Mouse (Mus musculus) E14TG2a.4 (cell line): Measurements from ENCODE around the gene Apobec3.
A peak's percentile ranks its signal among the peaks of the same experiment; 100 is the strongest.

ENCODE experiments used
- H3K27me3 ChIP-seq: 2 replicates; pipeline ENCODE4 v1.6.1; 2014; ENCODE audit warnings: low read length, control low read depth; ENCODE audit not compliant: insufficient read depth
- H3K36me3 ChIP-seq: 2 replicates; pipeline ENCODE4 v1.6.1; 2014; ENCODE audit warnings: low read length, control low read depth; ENCODE audit not compliant: insufficient read depth
- H3K4me1 ChIP-seq: replicated peaks from 2 replicates; pipeline ENCODE4 v1.6.1; 2014; ENCODE audit warnings: low read depth, low read length, control low read depth
- H3K4me3 ChIP-seq: replicated peaks from 2 replicates; pipeline ENCODE4 v1.5.1; 2014; ENCODE audit warnings: mild to moderate bottlenecking, low read length
- H3K9me3 ChIP-seq: 2 replicates; pipeline ENCODE4 v1.6.1; 2014; ENCODE audit warnings: low read length, control low read depth
- CTCF ChIP-seq: conservative IDR thresholded peaks from 2 replicates; pipeline ENCODE4 v1.5.1; 2014; ENCODE audit warnings: low read length
- NANOG ChIP-seq: IDR thresholded peaks from 2 replicates; pipeline ENCODE4 v1.6.1; 2014; ENCODE audit warnings: borderline replicate concordance, low read length, mixed read lengths
- POU5F1 ChIP-seq: IDR thresholded peaks from 2 replicates; pipeline ENCODE4 v1.6.1; 2014; ENCODE audit warnings: low read length, borderline replicate concordance

The Apobec3 gene

DNA sequence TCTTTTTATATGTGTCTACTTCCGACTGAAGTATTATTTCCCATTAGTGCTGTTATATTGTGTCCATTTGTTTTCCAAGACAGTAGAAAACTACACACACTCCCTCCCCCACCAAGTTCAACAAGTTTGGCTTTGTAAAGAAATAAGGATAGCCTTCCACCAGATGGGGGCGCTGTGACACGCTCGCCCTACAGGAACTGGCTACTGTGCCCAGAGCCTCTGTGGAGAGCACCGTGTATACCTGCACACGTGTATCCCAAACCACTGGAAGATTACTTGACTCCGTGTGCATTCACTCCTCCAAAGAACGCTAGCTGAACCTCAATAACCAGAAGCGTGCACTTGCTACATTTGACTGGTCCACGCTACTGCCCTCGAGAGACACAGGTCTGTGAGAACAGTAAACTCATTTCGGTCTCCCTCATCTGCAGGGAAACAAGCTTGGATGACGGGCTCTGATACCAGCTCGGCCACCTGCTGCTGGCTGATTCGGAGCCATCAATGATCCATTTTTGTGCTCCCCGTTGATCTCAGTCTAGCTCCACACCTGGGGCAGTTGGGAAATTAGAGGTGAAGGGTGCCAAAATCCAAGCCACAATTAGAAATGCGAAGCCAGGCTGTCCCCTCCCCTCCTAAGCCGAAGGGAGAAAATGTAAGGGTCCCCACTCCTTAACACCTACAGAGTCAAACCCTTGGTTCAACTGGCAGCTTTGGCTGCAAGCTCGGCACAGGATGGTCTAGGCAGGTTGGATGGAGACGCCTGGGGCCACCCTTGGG lies at the start of gene Apobec3:
Gene Apobec3, plus strand, starts transcription at position 224 of the 777 bp plus-strand sequence.
- TF ChIP-seq CTCF (peak; percentile 63), POU5F1 (no peak)
- no peaks in the 10 kb centered on the region for H3K27me3 ChIP-seq
- peaks cover 60% of the 10 kb centered on the region for H3K4me1 ChIP-seq
- H3K36me3 ChIP-seq = peaks cover 48% of the 10 kb centered on the region
- H3K4me3 ChIP-seq = peak within 1 kb of the TSS; percentile 89
- H3K9me3 ChIP-seq = no peaks in the 10 kb centered on the region

DNA sequence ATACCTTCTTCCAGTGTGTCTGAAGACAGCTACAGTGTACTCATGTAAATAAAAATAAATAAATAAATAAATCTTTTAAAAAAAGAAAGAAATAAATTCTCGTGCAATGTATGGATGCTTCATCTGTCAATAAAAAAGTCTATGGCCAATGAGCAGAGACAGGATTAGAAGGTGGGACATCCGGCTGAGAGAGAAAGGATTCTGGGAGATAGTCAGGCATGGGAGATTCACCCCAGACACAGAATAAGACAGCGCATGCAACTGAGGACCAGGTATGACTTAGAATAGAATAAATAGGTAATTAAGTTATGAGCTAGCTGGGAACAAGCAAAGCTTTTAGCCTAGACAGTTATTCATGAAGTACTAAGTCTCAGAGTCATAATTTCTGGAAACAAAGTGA lies 48.5 kb upstream of the Apobec3 start:
- Histone ChIP-seq H3K36me3 (peaks cover 19% of the 10 kb centered on the region), H3K4me1 (peaks cover 42% of the 10 kb centered on the region), H3K27me3 (peaks cover 14% of the 10 kb centered on the region), H3K4me3 (peak overlapping the region; percentile 68), H3K9me3 (no peaks in the 10 kb centered on the region)
- no peak for TF ChIP-seq POU5F1
- TF ChIP-seq NANOG = no peak
- no peak for TF ChIP-seq CTCF

DNA sequence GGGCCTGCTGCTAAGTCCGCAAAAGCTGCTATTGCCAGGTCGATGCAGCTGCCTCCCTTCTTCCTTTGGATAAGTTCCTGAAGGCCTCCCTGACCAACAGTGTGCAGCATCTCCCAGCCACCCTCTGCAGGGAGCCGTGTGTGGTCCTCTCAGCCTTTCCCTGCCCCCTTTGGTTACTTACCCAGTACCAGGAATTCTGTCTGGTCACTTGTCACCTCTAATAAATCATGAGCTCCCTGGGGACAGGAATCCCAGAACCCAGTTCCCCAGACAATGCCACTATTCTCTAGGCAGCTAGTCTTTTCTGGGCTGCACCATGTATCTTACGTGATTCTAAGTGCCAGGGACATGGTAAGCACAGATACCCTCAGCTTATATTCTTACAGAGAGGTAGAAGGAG lies 45.5 kb upstream of the Apobec3 start:
- Histone ChIP-seq H3K4me1 (peaks cover 67% of the 10 kb centered on the region), H3K27me3 (no peaks in the 10 kb centered on the region), H3K9me3 (peaks cover 7% of the 10 kb centered on the region; the same call in 1 of the 2 replicates), H3K4me3 (peak overlapping the region; percentile 71), H3K36me3 (peaks cover 39% of the 10 kb centered on the region)
- TF ChIP-seq POU5F1 (no peak), CTCF (no peak), NANOG (no peak)

DNA sequence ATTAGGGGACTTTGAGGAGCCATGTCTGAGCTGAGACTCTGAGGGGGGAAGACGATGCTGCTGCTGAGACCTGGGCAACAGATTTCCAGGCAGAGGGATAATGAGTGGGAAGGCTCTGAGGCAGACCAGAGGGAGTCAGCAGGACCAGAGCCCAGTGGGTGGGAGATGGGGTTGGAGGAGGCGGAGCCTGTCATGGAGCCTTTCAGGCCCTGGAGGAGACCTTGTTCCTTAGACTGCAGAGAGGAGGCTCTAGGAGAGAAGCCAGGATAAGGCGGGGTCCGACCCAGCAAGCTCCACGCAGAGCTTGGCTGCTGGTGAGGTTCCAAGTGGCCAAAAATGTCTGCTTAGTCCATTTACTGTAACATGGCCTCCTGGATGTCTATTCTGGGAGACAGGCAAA lies 44.4 kb upstream of the Apobec3 start:
- Histone ChIP-seq H3K27me3 (no peaks in the 10 kb centered on the region), H3K4me1 (peaks cover 76% of the 10 kb centered on the region), H3K36me3 (peaks cover 49% of the 10 kb centered on the region), H3K4me3 (peak overlapping the region; percentile 79), H3K9me3 (peaks cover 7% of the 10 kb centered on the region; the same call in 1 of the 2 replicates)
- TF ChIP-seq CTCF = no peak
- no peak for TF ChIP-seq NANOG
- TF ChIP-seq POU5F1 = no peak

DNA sequence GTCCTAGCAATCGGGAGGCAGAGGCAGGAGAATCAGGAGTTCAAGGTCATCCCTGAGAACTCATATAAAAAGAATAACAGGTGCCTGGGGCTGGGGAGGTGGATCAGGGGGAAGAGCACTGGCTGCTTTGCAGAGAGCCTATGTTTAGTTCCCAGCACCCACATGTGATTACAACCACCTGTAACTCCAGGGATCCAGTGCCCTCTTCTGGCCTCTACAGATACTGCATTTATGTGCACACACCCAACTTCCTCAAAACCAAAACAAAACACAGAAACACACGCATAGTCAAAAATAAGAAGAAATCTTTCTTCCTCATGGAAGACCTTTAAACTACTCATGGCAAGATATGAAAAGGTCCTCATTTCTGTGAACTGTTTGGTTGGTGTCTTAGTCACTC lies 41.3 kb upstream of the Apobec3 start:
- Histone ChIP-seq H3K9me3 (peaks cover 7% of the 10 kb centered on the region; the same call in 1 of the 2 replicates), H3K27me3 (no peaks in the 10 kb centered on the region), H3K36me3 (peaks cover 34% of the 10 kb centered on the region), H3K4me1 (peaks cover 77% of the 10 kb centered on the region), H3K4me3 (no peak overlapping the region)
- TF ChIP-seq NANOG (no peak), CTCF (peak; percentile 27)

DNA sequence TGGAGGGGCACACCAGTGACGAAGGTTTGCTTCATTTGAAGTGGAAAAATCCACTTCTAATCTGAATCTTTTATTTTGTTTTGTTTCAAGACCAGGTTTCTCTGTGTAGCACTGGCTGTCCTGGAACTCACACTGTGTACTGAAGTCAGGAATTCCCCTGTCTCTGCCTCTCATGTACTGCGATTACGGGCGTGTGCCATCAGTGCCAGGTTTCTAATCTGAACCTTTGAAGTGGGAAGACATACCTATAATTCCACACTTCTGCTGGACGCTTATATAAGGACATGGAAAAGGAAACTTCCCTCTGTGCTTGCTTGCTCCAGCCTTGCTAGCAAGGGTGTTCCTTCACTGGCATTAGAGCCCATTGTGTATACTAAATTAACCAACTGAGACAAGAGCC lies 32.5 kb upstream of the Apobec3 start:
- Histone ChIP-seq H3K36me3 (peaks cover 11% of the 10 kb centered on the region), H3K27me3 (0 out of 2 replicates have a peak, but pooled peaks cover 3% of the 10 kb centered on the region), H3K9me3 (no peaks in the 10 kb centered on the region), H3K4me1 (peaks cover 44% of the 10 kb centered on the region), H3K4me3 (no peak overlapping the region)
- TF ChIP-seq CTCF (no peak), POU5F1 (no peak), NANOG (no peak)

DNA sequence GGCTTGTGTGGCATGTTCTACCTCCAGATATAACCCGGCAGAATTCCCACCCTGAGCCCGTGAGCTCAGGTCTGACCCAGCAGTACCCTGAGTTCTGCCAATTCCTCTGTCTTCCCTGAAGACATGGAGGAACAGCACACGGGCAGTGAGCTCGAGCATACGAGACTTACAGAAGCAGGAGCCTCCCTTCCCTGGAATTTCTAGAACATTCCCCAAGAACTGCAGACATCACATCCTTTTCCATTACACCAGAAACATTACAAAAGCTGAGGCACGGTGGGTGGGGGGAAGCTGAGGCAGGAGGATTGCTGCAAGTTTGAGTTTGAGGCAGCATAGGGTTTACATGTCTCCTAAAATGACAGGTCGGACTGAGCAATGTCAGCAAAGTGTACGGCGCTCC lies 31.6 kb upstream of the Apobec3 start:
- Histone ChIP-seq H3K27me3 (0 out of 2 replicates have a peak, but pooled peaks cover 3% of the 10 kb centered on the region), H3K4me1 (peaks cover 37% of the 10 kb centered on the region), H3K4me3 (no peak overlapping the region), H3K36me3 (peaks cover 11% of the 10 kb centered on the region), H3K9me3 (no peaks in the 10 kb centered on the region)
- TF ChIP-seq POU5F1 (no peak), NANOG (no peak), CTCF (no peak)

DNA sequence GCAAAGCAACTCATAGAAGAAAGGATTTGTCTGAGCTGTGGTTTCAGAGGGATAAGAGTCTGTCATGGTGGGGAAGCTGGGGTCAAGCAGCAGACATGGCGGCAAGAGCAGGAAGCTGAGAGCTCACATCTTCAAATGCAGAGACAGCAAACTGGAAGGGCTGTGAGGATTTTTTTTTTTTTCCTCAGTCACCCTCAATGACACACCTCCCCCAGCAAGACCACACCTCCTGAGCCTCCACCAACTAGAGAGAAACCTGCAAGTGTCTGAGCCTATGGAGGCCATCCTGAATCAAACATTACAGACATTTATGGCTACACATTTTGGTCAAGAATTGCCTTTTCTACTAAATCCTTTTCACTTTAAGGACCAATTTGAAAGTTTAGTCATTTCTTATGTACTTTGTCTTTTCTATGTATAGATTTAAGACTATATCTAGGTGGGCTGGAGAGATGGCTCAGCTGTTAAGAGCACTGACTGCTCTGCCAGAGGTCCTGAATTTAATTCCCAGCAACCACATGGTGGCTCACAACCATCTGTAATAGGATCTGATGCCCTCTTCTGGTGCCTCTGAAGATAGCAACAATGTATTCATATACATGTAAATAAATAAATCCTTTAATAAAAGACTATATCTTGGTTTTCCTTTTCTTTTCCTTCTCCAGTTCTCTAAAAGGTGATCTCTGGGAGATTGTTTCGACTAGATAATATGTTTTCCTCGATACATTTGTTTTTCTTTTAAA lies 24.0 kb upstream of the Apobec3 start:
- no peaks in the 10 kb centered on the region for H3K9me3 ChIP-seq
- H3K36me3 ChIP-seq = no peaks in the 10 kb centered on the region
- TF ChIP-seq NANOG (no peak), POU5F1 (no peak), CTCF (no peak)
- H3K27me3 ChIP-seq = no peaks in the 10 kb centered on the region
- peaks cover 20% of the 10 kb centered on the region for H3K4me1 ChIP-seq
- no peak overlapping the region for H3K4me3 ChIP-seq
